ENCODE assay signal across 10 mouse cellular contexts in the genomic region with DNA sequence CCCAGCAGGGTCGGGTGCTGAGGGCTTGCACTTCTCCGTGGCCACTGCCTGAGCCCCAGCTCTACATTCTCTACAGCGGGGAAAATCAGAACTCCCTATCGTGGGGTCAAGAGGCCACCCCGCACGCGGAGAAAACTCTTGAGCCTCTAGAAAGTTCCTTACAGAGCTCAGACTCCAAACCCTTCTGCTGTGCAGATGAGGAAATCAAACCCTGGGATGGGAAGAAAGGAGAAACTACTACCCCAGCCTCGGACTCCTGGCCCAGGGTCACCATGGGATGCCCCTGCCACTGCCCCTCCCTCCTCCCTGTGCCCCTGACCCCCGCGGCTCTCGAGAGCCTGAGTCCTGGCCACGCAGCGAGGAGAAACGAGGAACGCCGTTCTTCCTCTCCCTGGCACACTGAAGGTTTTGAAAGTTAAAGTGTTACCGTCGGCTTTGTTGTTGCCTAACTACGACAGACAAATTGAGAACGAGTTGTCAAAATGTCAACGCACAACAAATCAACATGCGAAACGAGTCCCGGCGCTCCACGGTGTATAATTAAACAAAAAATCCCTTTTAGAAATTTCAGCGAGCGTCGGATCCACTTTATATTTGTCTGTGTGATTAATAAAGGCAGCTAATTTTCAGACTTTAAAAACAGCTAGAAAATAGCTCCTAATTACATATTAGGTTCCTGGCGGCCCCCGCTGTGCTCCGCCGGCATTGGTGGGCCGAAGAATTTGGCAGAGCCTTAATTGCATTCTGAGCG. TPM values are rescaled to one million over a fixed set of nuclear protein-coding genes. Genes with fewer than 3 reads are reported as not detected.
DNase-seq lines count a peak whose midpoint lies in the region; ATAC-seq and TF ChIP-seq lines count a peak whose summit lies in the region.
"Had no signal": no experiment of that assay in that cellular context is flagged by ENCODE, and none has a peak within 500 bp of the region (broad histone marks: within the 10 kb centered on the region; RNA-seq: fewer than 3 reads in every experiment).

No protein-coding gene starts in this region.

- no peak for ATAC-seq in hindbrain, embryonic 12.5 days (ENCODE audit: low FRiP score)
- ATAC-seq in stomach, embryonic 16.5 days (ENCODE audit: insufficient read depth, low FRiP score), result peak; percentile 34; the same call in 1 of the 2 replicates
- ATAC-seq in stomach, postnatal 0 days (ENCODE audit: low FRiP score, low TSS enrichment), result no peak
- ATAC-seq in megakaryocyte-erythroid progenitor cell, adult 5-6 weeks (replicated peaks; ENCODE audit: low FRiP score, low TSS enrichment, poor library complexity, severe bottlenecking), result no peak

- H3K27me3 ChIP-seq in hindbrain, embryonic 10.5 days (ENCODE audit: insufficient read depth, poor library complexity, severe bottlenecking), result peaks cover 29% of the 10 kb centered on the region
- no peaks in the 10 kb centered on the region; the same call in 1 of the 2 replicates for H3K27me3 ChIP-seq in hindbrain, embryonic 12.5 days
- H3K27me3 ChIP-seq in stomach, embryonic 16.5 days (ENCODE audit: control insufficient read depth, insufficient read depth, low read length), result no peaks in the 10 kb centered on the region
- H3K27me3 ChIP-seq in stomach, postnatal 0 days (ENCODE audit: control insufficient read depth, insufficient read depth, low read length), result no peaks in the 10 kb centered on the region
- H3K27me3 ChIP-seq: stomach, embryonic 15.5 days had no signal

- peak overlapping the region; percentile 73 for H3K27ac ChIP-seq in hindbrain, embryonic 10.5 days
- H3K27ac ChIP-seq in hindbrain, embryonic 12.5 days, result no peak overlapping the region
- H3K27ac ChIP-seq in stomach, embryonic 16.5 days (ENCODE audit: low read length), result no peak overlapping the region
- H3K27ac ChIP-seq in stomach, postnatal 0 days (replicated peaks), result no peak overlapping the region
- H3K27ac ChIP-seq: stomach, embryonic 15.5 days had no signal

- no peak for TF ChIP-seq EP300 in stomach, postnatal 0 days (optimal IDR thresholded peaks at IDR 0.05)

- H3K4me3 ChIP-seq in hindbrain, embryonic 10.5 days, result no peak overlapping the region
- no peak overlapping the region for H3K4me3 ChIP-seq in hindbrain, embryonic 12.5 days
- H3K4me3 ChIP-seq in stomach, embryonic 16.5 days (replicated peaks; ENCODE audit: low read length), result no peak overlapping the region
- H3K4me3 ChIP-seq in stomach, postnatal 0 days (ENCODE audit: low read depth, low read length), result no peak overlapping the region
- H3K4me3 ChIP-seq: stomach, embryonic 15.5 days had no signal

- no peak for TF ChIP-seq CTCF in stomach, postnatal 0 days (IDR thresholded peaks at IDR 0.05; ENCODE audit: low read depth)

- H3K36me3 ChIP-seq in hindbrain, embryonic 10.5 days, result no peaks in the 10 kb centered on the region
- no peaks in the 10 kb centered on the region for H3K36me3 ChIP-seq in hindbrain, embryonic 12.5 days
- no peaks in the 10 kb centered on the region for H3K36me3 ChIP-seq in stomach, embryonic 16.5 days (ENCODE audit: control insufficient read depth, insufficient read depth, low read length)
- no peaks in the 10 kb centered on the region for H3K36me3 ChIP-seq in stomach, postnatal 0 days (ENCODE audit: control insufficient read depth, insufficient read depth, low read length)
- H3K36me3 ChIP-seq: stomach, embryonic 15.5 days had no signal

- WGBS in hindbrain, embryonic 10.5 days, result 58% methylated on average over 35 of the region's 35 CpGs
- WGBS in hindbrain, embryonic 12.5 days, result 39% methylated on average over 35 of the region's 35 CpGs
- 47% methylated on average over 35 of the region's 35 CpGs for WGBS in stomach, embryonic 16.5 days
- 45% methylated on average over 35 of the region's 35 CpGs for WGBS in stomach, postnatal 0 days

- H3K9ac ChIP-seq in hindbrain, embryonic 12.5 days, result no peak overlapping the region
- H3K9ac ChIP-seq in stomach, embryonic 16.5 days (ENCODE audit: low read length), result no peak overlapping the region
- H3K9ac ChIP-seq in stomach, postnatal 0 days (ENCODE audit: low read length), result no peak overlapping the region
- H3K9ac ChIP-seq: stomach, embryonic 15.5 days had no signal

- intact Hi-C loops in gastrocnemius, postnatal 36 days (cut with DNase I), result no loop called here

- H3K4me2 ChIP-seq in hindbrain, embryonic 12.5 days (replicated peaks), result no peak overlapping the region
- no peak overlapping the region for H3K4me2 ChIP-seq in stomach, embryonic 16.5 days (ENCODE audit: low read depth, low read length)
- H3K4me2 ChIP-seq in stomach, postnatal 0 days (replicated peaks; ENCODE audit: low read depth), result no peak overlapping the region
- H3K4me2 ChIP-seq: heart, embryonic 11.5 days; stomach, embryonic 15.5 days had no signal

- peaks cover 36% of the 10 kb centered on the region for H3K4me1 ChIP-seq in hindbrain, embryonic 10.5 days (replicated peaks)
- H3K4me1 ChIP-seq in hindbrain, embryonic 12.5 days, result peaks cover 10% of the 10 kb centered on the region
- H3K4me1 ChIP-seq in stomach, embryonic 16.5 days (ENCODE audit: control insufficient read depth, insufficient read depth, low read length), result no peaks in the 10 kb centered on the region
- 0 out of 2 replicates have a peak, but pooled peaks cover 2% of the 10 kb centered on the region for H3K4me1 ChIP-seq in stomach, postnatal 0 days (replicated peaks; ENCODE audit: control insufficient read depth, insufficient read depth)

- H3K9me3 ChIP-seq in hindbrain, embryonic 10.5 days, result 0 out of 2 replicates have a peak, but pooled peaks cover 4% of the 10 kb centered on the region
- H3K9me3 ChIP-seq in hindbrain, embryonic 12.5 days (replicated peaks), result no peaks in the 10 kb centered on the region
- H3K9me3 ChIP-seq in stomach, embryonic 16.5 days (replicated peaks; ENCODE audit: control insufficient read depth, low read length), result no peaks in the 10 kb centered on the region
- H3K9me3 ChIP-seq in stomach, postnatal 0 days (ENCODE audit: control insufficient read depth, low read length), result no peaks in the 10 kb centered on the region
- H3K9me3 ChIP-seq: stomach, embryonic 15.5 days had no signal

- DNase-seq in hindbrain, embryonic 10.5 days (ENCODE audit: low spot score), result no peak
- no peak for DNase-seq in stomach, postnatal 0 days (ENCODE audit: low spot score)
- DNase-seq in layer of hippocampus, postnatal 36 days, result peak; percentile 55 to 59
- DNase-seq in adrenal gland, adult 2 months, result no peak
- no peak for DNase-seq in gastrocnemius, postnatal 36 days

RNA-seq across cellular contexts. Expression of a gene that starts 30.8 kb away (rescaled TPM):
- 60.9 and 66.6 TPM in 2 replicates for polyA plus RNA-seq in hindbrain, embryonic 10.5 days (2016; fragmentation: Nextera tagmentation; extraction: Ambion mirVana)
- polyA plus RNA-seq in hindbrain, embryonic 12.5 days (2016; fragmentation: Nextera tagmentation; extraction: Ambion mirVana), result 50.6 and 51.2 TPM in 2 replicates
- 56.3 and 60.1 TPM in 2 replicates for polyA plus RNA-seq in stomach, embryonic 16.5 days (2015; fragmentation: Nextera tagmentation; extraction: Ambion mirVana)
- 60.1 and 64.4 TPM in 2 replicates for polyA plus RNA-seq in stomach, postnatal 0 days (2015; fragmentation: Nextera tagmentation; extraction: Ambion mirVana)
- 10 to 100 TPM; 25.0 to 27.1 TPM for total RNA-seq in layer of hippocampus, postnatal 36 days (2021)
- total RNA-seq in megakaryocyte-erythroid progenitor cell, adult 5-6 weeks (2014; fragmentation: Nextera tagmentation), result 9.4 and 10.1 TPM in 2 replicates
- total RNA-seq in megakaryocyte-erythroid progenitor cell, adult 5-6 weeks (2017), result 6.3 and 7.4 TPM in 2 replicates
- total RNA-seq in adrenal gland, adult 2 months (2021), result 10 to 100 TPM; 32.6 to 34.0 TPM
- 60.4 and 73.3 TPM in 2 replicates for polyA plus RNA-seq in adrenal gland, adult 2 months (2012; rRNA removed)
- total RNA-seq in gastrocnemius, postnatal 36 days (2021), result 1 to 10 TPM; 8.3 to 9.4 TPM

RNA-seq across cellular contexts. Expression of a gene that starts 31.1 kb away (rescaled TPM):
- polyA plus RNA-seq in hindbrain, embryonic 10.5 days (2016; fragmentation: Nextera tagmentation; extraction: Ambion mirVana), result 30.1 TPM in 2 replicates
- polyA plus RNA-seq in hindbrain, embryonic 12.5 days (2016; fragmentation: Nextera tagmentation; extraction: Ambion mirVana), result 27.3 and 31.5 TPM in 2 replicates
- polyA plus RNA-seq in stomach, embryonic 16.5 days (2015; fragmentation: Nextera tagmentation; extraction: Ambion mirVana), result 30.6 and 31.3 TPM in 2 replicates
- 11.4 and 12.4 TPM in 2 replicates for polyA plus RNA-seq in stomach, postnatal 0 days (2015; fragmentation: Nextera tagmentation; extraction: Ambion mirVana)
- total RNA-seq in layer of hippocampus, postnatal 36 days (2021), result 10 to 100 TPM; 18.3 to 19.0 TPM
- total RNA-seq in megakaryocyte-erythroid progenitor cell, adult 5-6 weeks (2014; fragmentation: Nextera tagmentation), result 7.5 and 8.3 TPM in 2 replicates
- 9.5 and 9.9 TPM in 2 replicates for total RNA-seq in megakaryocyte-erythroid progenitor cell, adult 5-6 weeks (2017)
- 10 to 100 TPM; 21.2 to 23.1 TPM for total RNA-seq in adrenal gland, adult 2 months (2021)
- 27.4 and 37.4 TPM in 2 replicates for polyA plus RNA-seq in adrenal gland, adult 2 months (2012; rRNA removed)
- total RNA-seq in gastrocnemius, postnatal 36 days (2021), result 10 to 100 TPM; 10.9 to 13.4 TPM

Comparison
In these comparisons a context has a peak if more than half of its experiments do, and no peak if none do; other contexts are left out.
1. DNase-seq: peak in layer of hippocampus, postnatal 36 days (2 of 2); none in hindbrain, embryonic 10.5 days (single experiment), stomach, postnatal 0 days (single experiment), adrenal gland, adult 2 months (single experiment) and gastrocnemius, postnatal 36 days (0 of 2).